Comparison of ENCODE assay signal across 11 mouse cellular contexts in genomic region chr13:45582294-45582693, GRCm38 (mm10).
DNase-seq lines count a peak whose midpoint lies in the region; ATAC-seq and TF ChIP-seq lines count a peak whose summit lies in the region.
"Had no signal": no experiment of that assay in that cellular context is flagged by ENCODE, and none has a peak within 500 bp of the region (broad histone marks: within the 10 kb centered on the region; RNA-seq: fewer than 3 reads in every experiment).

No protein-coding gene starts in this region.

- no peak overlapping the region for H3K9ac ChIP-seq in forebrain, embryonic 15.5 days (replicated peaks)
- H3K9ac ChIP-seq in forebrain, embryonic 12.5 days, result no peak overlapping the region
- H3K9ac ChIP-seq in midbrain, embryonic 15.5 days, result no peak overlapping the region
- H3K9ac ChIP-seq in midbrain, embryonic 13.5 days (replicated peaks), result no peak overlapping the region
- no peak overlapping the region for H3K9ac ChIP-seq in embryonic facial prominence, embryonic 12.5 days
- no peak overlapping the region for H3K9ac ChIP-seq in limb, embryonic 14.5 days (ENCODE audit: low read depth, low read length, severe bottlenecking)
- H3K9ac ChIP-seq: heart, embryonic 12.5 days; intestine, embryonic 15.5 days had no signal

- peak; percentile 35 for DNase-seq in limb, embryonic 14.5 days (ENCODE audit: low spot score)
- no peak for DNase-seq in frontal cortex, postnatal 10 days (ENCODE audit: low spot score in 2 of 2)
- no peak for DNase-seq in heart, postnatal 4 days
- DNase-seq: retina, postnatal 1 day had no signal

- no peak for ATAC-seq in forebrain, embryonic 15.5 days (replicated peaks)
- no peak for ATAC-seq in forebrain, embryonic 12.5 days (ENCODE audit: low FRiP score)
- ATAC-seq in midbrain, embryonic 15.5 days (replicated peaks), result no peak
- ATAC-seq in midbrain, embryonic 13.5 days, result no peak
- no peak for ATAC-seq in embryonic facial prominence, embryonic 12.5 days (ENCODE audit: insufficient number of reproducible peaks, insufficient read depth, low FRiP score, low TSS enrichment)
- peak; percentile 44 for ATAC-seq in limb, embryonic 14.5 days (ENCODE audit: low FRiP score, low read depth)
- ATAC-seq: intestine, embryonic 15.5 days had no signal

- 53% methylated on average over 12 of the region's 12 CpGs for WGBS in forebrain, embryonic 15.5 days
- WGBS in forebrain, embryonic 12.5 days, result 73% methylated on average over 12 of the region's 12 CpGs
- WGBS in midbrain, embryonic 15.5 days, result 80% methylated on average over 12 of the region's 12 CpGs
- 93% methylated on average over 12 of the region's 12 CpGs for WGBS in midbrain, embryonic 13.5 days
- WGBS in embryonic facial prominence, embryonic 12.5 days, result 39% methylated on average over 12 of the region's 12 CpGs
- WGBS in limb, embryonic 14.5 days, result 30% methylated on average over 12 of the region's 12 CpGs

- H3K4me1 ChIP-seq in forebrain, embryonic 15.5 days, result no peaks in the 10 kb centered on the region
- no peaks in the 10 kb centered on the region for H3K4me1 ChIP-seq in forebrain, embryonic 12.5 days
- H3K4me1 ChIP-seq in midbrain, embryonic 15.5 days, result 0 out of 2 replicates have a peak, but pooled peaks cover 2% of the 10 kb centered on the region
- H3K4me1 ChIP-seq in midbrain, embryonic 13.5 days (replicated peaks), result no peaks in the 10 kb centered on the region
- H3K4me1 ChIP-seq in embryonic facial prominence, embryonic 12.5 days, result no peaks in the 10 kb centered on the region
- peaks cover 8% of the 10 kb centered on the region for H3K4me1 ChIP-seq in limb, embryonic 14.5 days (ENCODE audit: control insufficient read depth, insufficient read depth, low read length)
- H3K4me1 ChIP-seq: intestine, embryonic 15.5 days had no signal

- no peak overlapping the region for H3K4me3 ChIP-seq in forebrain, embryonic 15.5 days
- no peak overlapping the region for H3K4me3 ChIP-seq in forebrain, embryonic 12.5 days (replicated peaks)
- H3K4me3 ChIP-seq in midbrain, embryonic 15.5 days, result no peak overlapping the region
- H3K4me3 ChIP-seq in midbrain, embryonic 13.5 days (replicated peaks), result no peak overlapping the region
- no peak overlapping the region for H3K4me3 ChIP-seq in embryonic facial prominence, embryonic 12.5 days
- H3K4me3 ChIP-seq in limb, embryonic 14.5 days (replicated peaks; ENCODE audit: low read length), result no peak overlapping the region
- H3K4me3 ChIP-seq: heart, embryonic 12.5 days; intestine, embryonic 15.5 days had no signal

- H3K36me3 ChIP-seq in forebrain, embryonic 15.5 days, result no peaks in the 10 kb centered on the region
- no peaks in the 10 kb centered on the region for H3K36me3 ChIP-seq in forebrain, embryonic 12.5 days (replicated peaks)
- H3K36me3 ChIP-seq in midbrain, embryonic 15.5 days (replicated peaks), result no peaks in the 10 kb centered on the region
- no peaks in the 10 kb centered on the region for H3K36me3 ChIP-seq in midbrain, embryonic 13.5 days
- no peaks in the 10 kb centered on the region for H3K36me3 ChIP-seq in embryonic facial prominence, embryonic 12.5 days
- H3K36me3 ChIP-seq in limb, embryonic 14.5 days (ENCODE audit: control insufficient read depth, insufficient read depth, low read length), result no peaks in the 10 kb centered on the region
- H3K36me3 ChIP-seq: heart, embryonic 12.5 days; intestine, embryonic 15.5 days had no signal

- peak overlapping the region; percentile 32; the same call in 1 of the 2 replicates for H3K27ac ChIP-seq in forebrain, embryonic 15.5 days (replicated peaks)
- H3K27ac ChIP-seq in forebrain, embryonic 12.5 days, result no peak overlapping the region
- peak overlapping the region; percentile 36; the same call in 1 of the 2 replicates for H3K27ac ChIP-seq in midbrain, embryonic 15.5 days
- H3K27ac ChIP-seq in midbrain, embryonic 13.5 days, result no peak overlapping the region
- H3K27ac ChIP-seq in embryonic facial prominence, embryonic 12.5 days, result 0 out of 2 replicates have a peak overlapping the region, but pooled peaks have one; percentile 18
- H3K27ac ChIP-seq in limb, embryonic 14.5 days (replicated peaks; ENCODE audit: low read depth, low read length), result 0 out of 2 replicates have a peak overlapping the region, but pooled peaks have one; percentile 1
- H3K27ac ChIP-seq: intestine, embryonic 15.5 days had no signal

- TF ChIP-seq POLR2A in limb, embryonic 14.5 days (IDR thresholded peaks at IDR 0.05; ENCODE audit: borderline replicate concordance, extremely low read depth, insufficient read depth, insufficient read length), result no peak

- H3K9me3 ChIP-seq in forebrain, embryonic 15.5 days, result no peaks in the 10 kb centered on the region
- H3K9me3 ChIP-seq in forebrain, embryonic 12.5 days, result no peaks in the 10 kb centered on the region
- H3K9me3 ChIP-seq in midbrain, embryonic 15.5 days, result no peaks in the 10 kb centered on the region
- H3K9me3 ChIP-seq in midbrain, embryonic 13.5 days, result no peaks in the 10 kb centered on the region
- H3K9me3 ChIP-seq in embryonic facial prominence, embryonic 12.5 days, result no peaks in the 10 kb centered on the region
- H3K9me3 ChIP-seq in limb, embryonic 14.5 days (ENCODE audit: control insufficient read depth, low read length), result no peaks in the 10 kb centered on the region
- H3K9me3 ChIP-seq: heart, embryonic 12.5 days; intestine, embryonic 15.5 days had no signal

- H3K4me2 ChIP-seq in forebrain, embryonic 15.5 days (replicated peaks), result no peak overlapping the region
- no peak overlapping the region for H3K4me2 ChIP-seq in forebrain, embryonic 12.5 days
- no peak overlapping the region for H3K4me2 ChIP-seq in midbrain, embryonic 15.5 days
- H3K4me2 ChIP-seq in midbrain, embryonic 13.5 days (replicated peaks), result no peak overlapping the region
- H3K4me2 ChIP-seq in embryonic facial prominence, embryonic 12.5 days (replicated peaks), result no peak overlapping the region
- H3K4me2 ChIP-seq in limb, embryonic 14.5 days (replicated peaks; ENCODE audit: low read depth, low read length, severe bottlenecking), result peak overlapping the region; percentile 29; the same call in 1 of the 2 replicates
- H3K4me2 ChIP-seq: heart, embryonic 12.5 days; intestine, embryonic 15.5 days had no signal

- no peaks in the 10 kb centered on the region for H3K27me3 ChIP-seq in forebrain, embryonic 15.5 days
- no peaks in the 10 kb centered on the region for H3K27me3 ChIP-seq in forebrain, embryonic 12.5 days
- H3K27me3 ChIP-seq in midbrain, embryonic 15.5 days (replicated peaks), result no peaks in the 10 kb centered on the region
- H3K27me3 ChIP-seq in midbrain, embryonic 13.5 days, result no peaks in the 10 kb centered on the region
- H3K27me3 ChIP-seq in embryonic facial prominence, embryonic 12.5 days, result no peaks in the 10 kb centered on the region
- H3K27me3 ChIP-seq in limb, embryonic 14.5 days (ENCODE audit: control insufficient read depth, insufficient read depth, low read length), result no peaks in the 10 kb centered on the region
- H3K27me3 ChIP-seq: heart, embryonic 12.5 days; intestine, embryonic 15.5 days had no signal

Comparison
In these comparisons a context has a peak if more than half of its experiments do, and no peak if none do; other contexts are left out.
1. H3K27ac ChIP-seq: peak in forebrain, embryonic 15.5 days (single experiment), midbrain, embryonic 15.5 days (single experiment), embryonic facial prominence, embryonic 12.5 days (single experiment) and limb, embryonic 14.5 days (single experiment); none in forebrain, embryonic 12.5 days (single experiment) and midbrain, embryonic 13.5 days (single experiment).